Mouse (Mus musculus) induced T-regulatory cell, adult 2 months (primary cell): Measurements from ENCODE around the gene Spry2.
A peak's percentile ranks its signal among the peaks of the same experiment; 100 is the strongest.

Source experiments
- DNase-seq: peaks from one replicate; pipeline ENCODE4 v3.0.0-alpha.2; 2012; ENCODE audit warnings: low read depth

Spry2 gene

DNA sequence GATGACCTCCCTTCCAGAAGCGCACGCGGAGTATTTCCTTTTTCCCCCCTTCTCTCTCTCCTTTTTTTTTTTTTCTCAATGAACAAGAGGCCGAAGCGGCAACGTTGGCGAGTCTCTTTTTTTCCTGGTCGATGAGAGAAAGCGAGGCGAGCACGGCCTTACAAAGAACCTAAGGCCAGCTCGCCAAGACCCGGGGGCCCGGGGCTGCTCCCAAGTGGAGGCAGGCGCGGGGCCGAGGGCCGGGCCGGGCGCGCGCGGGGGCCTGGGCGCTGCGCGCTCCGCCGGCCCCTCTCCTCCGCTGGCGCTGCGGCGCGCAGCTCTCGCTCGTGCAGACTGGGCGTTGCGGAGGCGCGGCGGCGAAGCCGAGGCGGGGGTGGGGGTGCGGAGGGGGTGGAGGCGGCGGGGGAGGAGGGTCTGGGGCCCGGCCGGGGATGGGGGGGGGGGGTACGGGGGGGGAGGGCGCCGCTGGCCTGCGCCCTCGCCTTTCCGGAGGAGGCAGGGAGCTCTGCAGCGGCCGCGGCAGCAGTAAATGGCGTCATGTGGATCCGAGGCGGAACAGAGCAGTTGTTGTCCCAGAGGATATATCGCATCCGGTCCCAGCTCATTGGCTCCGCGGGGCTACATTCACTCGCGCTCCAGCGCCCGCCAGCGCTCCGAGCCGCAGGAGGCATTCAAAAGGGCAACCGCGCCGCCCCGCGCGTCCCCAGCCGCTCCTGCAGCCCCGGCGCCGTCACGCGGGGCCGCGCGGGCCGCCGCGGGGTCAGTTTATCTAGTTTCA, at the start of gene Spry2:
Gene Spry2 (minus strand): TSS at position 29 of the 778 bp plus-strand sequence.
- peak; percentile 28 for DNase-seq

DNA sequence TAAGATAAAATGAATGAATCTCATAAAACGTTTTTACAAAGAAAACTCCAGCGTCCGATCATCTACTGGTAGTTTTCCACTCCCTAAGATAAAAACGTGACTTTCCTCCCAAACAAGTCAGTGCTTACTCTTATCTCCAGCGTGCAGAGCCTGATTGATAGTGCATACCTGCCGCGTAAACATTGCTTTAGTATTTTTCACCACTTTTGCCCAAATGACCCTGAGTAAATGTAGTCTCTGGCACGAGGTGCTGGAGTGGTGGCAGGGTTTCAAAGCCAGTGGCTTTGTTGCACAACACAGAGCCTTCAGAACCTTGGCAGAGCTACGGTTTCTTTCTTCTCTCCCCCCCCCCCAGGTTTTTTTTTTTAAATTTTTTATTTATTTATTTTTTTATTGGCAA, 44.7 kb upstream of the Spry2 start:
- no peak for DNase-seq

DNA sequence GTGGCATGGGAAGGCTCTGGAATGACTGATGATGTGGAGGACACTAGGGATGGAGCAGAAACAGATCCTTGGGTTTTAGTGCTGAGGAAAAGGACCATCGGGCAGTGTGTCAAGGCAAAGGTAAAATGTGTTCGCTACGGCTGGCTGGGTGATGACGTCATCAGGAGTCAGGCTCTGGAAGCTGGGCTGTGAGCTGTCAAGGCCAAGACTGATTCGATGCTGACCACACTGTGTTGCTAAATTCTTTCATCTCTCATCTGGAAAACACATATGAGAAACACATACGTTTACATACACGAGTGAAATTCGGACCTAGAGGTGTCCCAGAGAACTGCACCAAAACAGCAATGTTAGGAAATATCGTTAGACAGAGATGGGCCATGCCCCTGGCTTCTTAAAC, 30.1 kb upstream of the Spry2 start:
- DNase-seq: no peak

GRCm38 (mm10) chr14:105925305-105925704, 28.7 kb upstream of the Spry2 start:
- DNase-seq: no peak

- DNase-seq: no peak
These were observed 28.1 kb upstream of the Spry2 start for GRCm38 (mm10) chr14:105924712-105925111.

DNA sequence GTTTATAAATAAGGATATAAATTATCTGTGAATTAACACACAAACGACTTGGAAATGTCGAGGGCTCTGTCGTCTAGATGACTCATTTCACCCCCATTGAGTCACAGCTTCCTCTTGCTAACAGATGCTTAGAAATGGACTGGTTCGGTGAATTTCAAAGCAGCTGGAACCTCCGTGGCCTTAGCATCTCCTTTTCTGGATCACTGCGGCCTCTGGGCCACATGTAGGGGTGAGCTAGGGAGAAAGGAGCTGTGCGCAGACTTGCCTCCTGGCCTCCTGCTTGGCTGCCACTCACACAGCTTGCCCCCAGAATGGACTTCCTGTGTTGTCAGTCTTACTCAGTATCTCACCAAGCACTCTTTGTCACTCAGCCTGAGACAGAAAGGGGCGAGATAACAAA, 26.3 kb upstream of the Spry2 start:
- peak; percentile 12 for DNase-seq

DNA sequence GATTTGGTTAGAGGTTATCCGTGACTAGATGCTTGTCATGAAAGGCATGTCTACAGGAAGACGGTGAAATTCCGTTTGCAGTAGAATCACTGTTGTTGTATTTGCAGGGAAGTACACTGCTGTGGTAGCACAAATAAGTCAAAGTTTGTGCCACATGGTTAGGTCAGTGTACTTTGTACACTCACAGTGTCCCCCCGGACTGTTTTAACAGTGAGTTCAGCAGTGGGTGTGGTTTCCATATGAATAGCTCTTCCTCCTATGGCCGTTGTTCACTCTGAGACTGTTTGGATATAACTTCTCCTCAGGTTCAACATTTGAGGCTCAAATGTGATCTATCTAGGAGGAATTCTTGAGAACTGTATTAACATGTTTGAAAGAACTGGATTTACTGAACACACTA, 25.8 kb upstream of the Spry2 start:
- DNase-seq: no peak

DNA sequence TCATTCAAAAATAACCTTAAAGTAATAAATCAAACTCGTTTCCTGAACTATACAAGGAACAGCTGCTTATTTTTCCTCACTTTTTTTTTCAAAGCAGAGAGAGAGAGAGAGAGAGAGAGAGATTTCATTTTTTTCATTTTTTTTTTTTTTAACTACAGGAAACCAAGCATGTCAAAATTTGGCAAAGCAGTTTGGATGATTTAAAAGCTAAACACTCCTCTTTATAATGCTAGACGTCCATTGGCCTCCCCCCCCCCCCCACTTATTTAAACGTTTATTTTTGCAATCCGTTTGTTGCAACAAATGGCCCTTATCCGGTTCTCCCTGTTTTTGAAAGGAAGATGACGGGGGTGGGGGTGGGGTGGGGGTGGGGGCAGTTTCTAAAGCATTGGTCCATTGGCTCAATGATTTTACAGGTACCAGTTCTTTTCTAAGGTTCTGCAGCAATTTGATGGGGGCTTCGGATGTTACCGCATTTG, 24.6 kb upstream of the Spry2 start:
- no peak for DNase-seq

- no peak for DNase-seq
These were observed 24.0 kb upstream of the Spry2 start for GRCm38 (mm10) chr14:105920395-105921216.

GRCm38 (mm10) chr14:105907216-105907615, 10.6 kb upstream of the Spry2 start:
- no peak for DNase-seq

- DNase-seq: no peak
These were observed 9.3 kb upstream of the Spry2 start for GRCm38 (mm10) chr14:105905935-105906334.

GRCm38 (mm10) chr14:105905509-105905908, 8.9 kb upstream of the Spry2 start:
- no peak for DNase-seq

DNA sequence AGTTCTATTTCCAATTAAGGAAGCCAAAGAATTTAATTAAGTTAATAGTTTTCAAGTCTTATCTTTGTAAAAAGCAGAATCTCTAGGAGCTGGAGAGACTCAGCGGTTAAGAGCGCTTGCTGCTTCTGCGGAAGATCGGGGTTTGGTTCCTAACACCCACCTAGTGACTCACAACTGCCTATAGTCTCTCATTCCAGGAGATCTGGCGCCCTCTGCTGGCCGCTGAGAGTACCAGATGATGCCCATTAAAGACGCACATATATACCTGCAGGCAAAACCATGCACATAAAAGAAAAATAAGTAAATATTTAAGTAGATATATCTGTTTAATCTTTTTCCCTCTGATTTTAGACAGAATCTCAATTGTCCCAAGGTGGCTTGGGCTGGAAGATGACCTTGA, 6.2 kb upstream of the Spry2 start:
- peak; percentile 63 for DNase-seq

- DNase-seq: no peak
These were observed 4.2 kb upstream of the Spry2 start for GRCm38 (mm10) chr14:105900841-105901240.

GRCm38 (mm10) chr14:105899116-105899515, 2.5 kb upstream of the Spry2 start:
- DNase-seq: no peak

DNA sequence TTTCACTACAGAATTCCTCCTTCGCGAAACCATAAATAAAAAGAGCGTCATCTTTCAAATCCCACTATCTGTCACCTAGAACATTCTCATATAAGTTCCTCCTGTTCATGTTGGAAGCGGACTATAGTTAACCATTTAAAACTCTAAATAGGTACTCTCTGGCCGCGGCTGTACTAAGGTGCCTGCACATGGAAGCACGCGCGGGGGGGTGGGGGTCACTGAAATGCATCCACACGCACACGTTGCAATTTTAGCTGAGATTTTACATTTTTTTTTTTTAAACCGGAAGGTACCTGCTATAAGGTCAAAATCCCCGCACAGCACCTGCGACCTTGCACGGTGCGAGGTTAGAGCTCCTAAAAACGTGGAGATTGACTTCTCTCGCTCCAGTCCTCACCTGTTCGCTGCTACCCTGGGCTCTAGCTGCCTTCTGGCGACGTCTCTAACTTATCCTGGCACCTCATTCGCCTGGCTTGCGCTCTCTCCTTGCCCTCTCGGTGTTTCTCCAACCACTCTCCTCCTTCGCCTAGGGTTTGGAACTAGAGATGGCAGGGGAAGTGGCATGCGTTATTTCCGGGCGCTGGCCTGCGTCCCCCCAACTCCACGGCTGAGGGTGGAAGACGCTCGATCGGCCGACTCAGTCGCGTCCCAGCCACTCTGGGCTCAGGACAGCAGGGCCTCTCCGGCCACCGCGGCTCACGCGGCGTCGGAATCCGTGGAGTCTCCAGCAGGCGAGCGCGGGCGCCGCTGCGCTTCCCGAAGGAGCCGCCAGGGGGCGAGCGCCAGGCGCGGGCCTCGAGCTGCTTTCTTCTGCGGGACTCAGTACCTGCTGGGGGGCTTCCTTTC, 1.9 kb upstream of the Spry2 start:
- DNase-seq: peak; percentile 49

GRCm38 (mm10) chr14:105897569-105898101, 1.0 kb upstream of the Spry2 start:
- peak; percentile 24 for DNase-seq

GRCm38 (mm10) chr14:105895961-105896651, 513 bp downstream of the Spry2 start:
- peak; percentile 20 for DNase-seq

DNA sequence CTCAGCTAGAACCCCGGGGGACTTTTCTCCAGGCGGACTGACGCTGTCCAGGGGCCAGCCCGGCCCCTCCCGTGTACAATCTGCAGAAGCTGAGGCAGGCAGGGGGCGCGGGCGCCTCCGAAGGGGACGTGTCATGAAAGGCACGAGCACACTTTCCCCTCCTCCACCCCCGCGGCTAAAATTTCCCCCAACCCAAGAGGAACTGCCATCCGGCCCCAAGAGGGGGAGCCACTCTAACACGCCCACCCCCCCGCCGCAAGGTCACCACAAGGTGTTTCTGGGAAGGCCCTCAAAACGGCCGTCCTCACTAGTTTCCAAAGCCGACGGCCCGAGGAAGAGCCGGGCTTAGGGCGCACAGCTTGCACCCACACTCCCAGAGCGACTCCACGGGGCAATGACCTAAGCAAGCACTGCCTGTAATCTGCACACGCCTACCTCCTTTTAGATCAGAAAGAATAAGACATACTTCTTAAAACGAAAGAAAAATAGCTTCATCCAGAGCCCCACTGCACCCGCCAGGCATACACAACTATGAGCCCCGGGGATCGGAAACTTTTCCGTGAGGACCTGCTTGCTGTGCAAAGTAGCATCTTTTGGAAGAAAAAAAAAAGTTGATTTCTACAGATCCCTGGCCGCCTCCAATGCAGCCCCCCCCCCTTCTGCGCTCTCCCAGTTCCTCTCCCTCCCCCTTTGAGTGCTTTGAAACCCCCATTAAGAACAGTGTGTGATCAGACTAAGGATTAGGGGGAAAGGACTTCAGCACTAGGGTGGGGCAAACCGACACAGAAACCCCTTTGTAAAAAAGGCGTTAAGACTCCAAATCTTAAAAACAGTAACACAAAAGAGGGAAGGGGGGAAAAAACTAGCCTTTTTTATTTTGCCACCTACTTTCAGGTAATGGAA, 1.4 kb downstream of the Spry2 start:
- peak; percentile 29 for DNase-seq

- DNase-seq: no peak
These were observed 3.0 kb downstream of the Spry2 start for GRCm38 (mm10) chr14:105893623-105893995.
